Mouse (Mus musculus) embryonic fibroblast, embryonic 13.5 days (primary cell): ENCODE results near the gene Pjvk. TPM values are rescaled to one million over a fixed set of nuclear protein-coding genes. Genes with fewer than 3 reads are reported as not detected.

Experiments used
- H3K27ac ChIP-seq: 2 replicates; pipeline ENCODE4 v1.5.1; 2012; ENCODE audit warnings: low read length, control low read depth, inconsistent platforms; ENCODE audit not compliant: insufficient read depth
- H3K4me1 ChIP-seq: 2 replicates; pipeline ENCODE4 v1.6.1; 2011; ENCODE audit warnings: low read length; ENCODE audit not compliant: control insufficient read depth, insufficient read depth
- H3K4me3 ChIP-seq: 2 replicates; pipeline ENCODE4 v1.5.1; 2011; ENCODE audit warnings: mild to moderate bottlenecking, control low read depth, low read length; ENCODE audit not compliant: insufficient read depth
- CTCF ChIP-seq: IDR thresholded peaks from 2 replicates; pipeline ENCODE4 v1.5.1; 2011; ENCODE audit warnings: mild to moderate bottlenecking, control low read depth, low read length, moderate library complexity, borderline replicate concordance; ENCODE audit not compliant: insufficient read depth
- POLR2A ChIP-seq: IDR thresholded peaks from 2 replicates; pipeline ENCODE4 v1.6.1; 2011; ENCODE audit warnings: low read depth, mild to moderate bottlenecking, control low read depth, low read length, moderate library complexity
- polyA plus RNA-seq: library from polyadenylated mRNA; stranded (reverse); fragments of >200 nt; gene quantifications from 2 replicates; pipeline ENCODE4 v1.2.4, GENCODE M21; 2011; ENCODE audit warnings: low read depth; ENCODE audit not compliant: missing spikeins, insufficient read length

The Pjvk gene
- polyA plus RNA-seq, 1 experiment, result not detected

GRCm38 (mm10) chr2:76630293-76630692, 18.0 kb upstream of the Pjvk start:
- Histone ChIP-seq H3K4me3 (no peak overlapping the region), H3K27ac (no peak overlapping the region), H3K4me1 (no peaks in the 10 kb centered on the region)
- TF ChIP-seq POLR2A (no peak), CTCF (no peak)

GRCm38 (mm10) chr2:76631600-76631999, 16.7 kb upstream of the Pjvk start:
- H3K27ac ChIP-seq, result no peak overlapping the region
- no peaks in the 10 kb centered on the region for H3K4me1 ChIP-seq
- no peak overlapping the region for H3K4me3 ChIP-seq
- TF ChIP-seq POLR2A (no peak), CTCF (no peak)

- TF ChIP-seq CTCF, result no peak
- TF ChIP-seq POLR2A, result no peak
- H3K4me1 ChIP-seq, result no peaks in the 10 kb centered on the region
- H3K4me3 ChIP-seq, result no peak overlapping the region
- no peak overlapping the region for H3K27ac ChIP-seq
Measured at GRCm38 (mm10) chr2:76639637-76640036, 8.6 kb upstream of the Pjvk start.

GRCm38 (mm10) chr2:76643801-76644200, 4.5 kb upstream of the Pjvk start:
- Histone ChIP-seq H3K4me3 (no peak overlapping the region), H3K4me1 (peaks cover 5% of the 10 kb centered on the region), H3K27ac (no peak overlapping the region)
- TF ChIP-seq CTCF, result no peak
- no peak for TF ChIP-seq POLR2A

- TF ChIP-seq CTCF (no peak), POLR2A (no peak)
- Histone ChIP-seq H3K27ac (no peak overlapping the region), H3K4me3 (peak overlapping the region; percentile 79), H3K4me1 (peaks cover 6% of the 10 kb centered on the region)
Measured at GRCm38 (mm10) chr2:76647441-76647869, 821 bp upstream of the Pjvk start.

- peak overlapping the region; percentile 75 for H3K27ac ChIP-seq
- TF ChIP-seq CTCF (no peak), POLR2A (no peak)
- H3K4me1 ChIP-seq, result peaks cover 6% of the 10 kb centered on the region
- H3K4me3 ChIP-seq, result no peak overlapping the region
Measured at GRCm38 (mm10) chr2:76648666-76649141, 428 bp downstream of the Pjvk start.

- H3K4me1 ChIP-seq, result 0 out of 2 replicates have a peak, but pooled peaks cover 2% of the 10 kb centered on the region
- TF ChIP-seq CTCF, result no peak; the same call in 1 of the 2 replicates
- no peak for TF ChIP-seq POLR2A
- no peak overlapping the region for H3K27ac ChIP-seq
- no peak overlapping the region for H3K4me3 ChIP-seq
Measured at GRCm38 (mm10) chr2:76653070-76653469, 4.8 kb downstream of the Pjvk start.

- Histone ChIP-seq H3K27ac (no peak overlapping the region), H3K4me3 (no peak overlapping the region), H3K4me1 (no peaks in the 10 kb centered on the region)
- TF ChIP-seq POLR2A (no peak), CTCF (no peak)
Measured at GRCm38 (mm10) chr2:76654646-76655045, 6.4 kb downstream of the Pjvk start.

GRCm38 (mm10) chr2:76655444-76655843, 7.2 kb downstream of the Pjvk start:
- Histone ChIP-seq H3K4me1 (no peaks in the 10 kb centered on the region), H3K27ac (no peak overlapping the region), H3K4me3 (no peak overlapping the region)
- TF ChIP-seq POLR2A (no peak), CTCF (no peak)

- no peak for TF ChIP-seq POLR2A
- no peak for TF ChIP-seq CTCF
- Histone ChIP-seq H3K4me1 (no peaks in the 10 kb centered on the region), H3K4me3 (no peak overlapping the region)
Measured at GRCm38 (mm10) chr2:76655982-76656381, 7.7 kb downstream of the Pjvk start.

More at GRCm38 (mm10) chr2:76655982-76656381, 7.7 kb downstream of the Pjvk start:
- H3K27ac ChIP-seq, result no peak overlapping the region
